Mouse (Mus musculus): ENCODE measurements around the gene Pimreg. TPM values are rescaled to one million over a fixed set of nuclear protein-coding genes. Genes with fewer than 3 reads are reported as not detected.

The Pimreg gene
- polyA plus RNA-seq, 1 experiment: 32.9 TPM

DNA sequence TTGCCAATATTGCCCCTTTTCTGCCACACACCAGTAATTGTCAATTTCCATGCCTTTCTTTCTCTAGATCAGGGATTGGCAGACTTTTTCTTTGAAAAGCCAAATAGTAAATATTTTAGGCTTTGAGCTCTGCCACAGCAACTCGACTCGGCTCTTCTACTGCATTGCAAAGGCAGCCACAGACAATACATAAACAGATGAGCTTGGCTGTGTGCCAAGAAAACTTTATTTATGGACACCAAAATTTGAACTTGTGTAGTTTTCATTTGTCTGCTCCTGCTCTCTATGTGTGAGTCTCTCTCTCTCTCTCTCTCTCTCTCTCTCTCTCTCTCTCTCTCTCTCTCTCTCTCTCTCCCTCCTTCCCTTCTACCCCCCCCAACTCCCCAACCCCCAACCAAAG is 13.3 kb downstream of the Pimreg start:
- Histone ChIP-seq H3K4me3 (ENCODE audit: insufficient read depth, low read length) (no peak overlapping the region), H3K4me1 (ENCODE audit: control insufficient read depth, insufficient read depth, low read length) (no peaks in the 10 kb centered on the region), H3K27ac (ENCODE audit: insufficient read depth, low read length) (no peak overlapping the region)
- TF ChIP-seq POLR2A (IDR thresholded peaks at IDR 0.05; ENCODE audit: low read depth, low read length): no peak
- no peak for TF ChIP-seq CTCF (IDR thresholded peaks at IDR 0.05; ENCODE audit: borderline replicate concordance, insufficient read depth, low read length)

DNA sequence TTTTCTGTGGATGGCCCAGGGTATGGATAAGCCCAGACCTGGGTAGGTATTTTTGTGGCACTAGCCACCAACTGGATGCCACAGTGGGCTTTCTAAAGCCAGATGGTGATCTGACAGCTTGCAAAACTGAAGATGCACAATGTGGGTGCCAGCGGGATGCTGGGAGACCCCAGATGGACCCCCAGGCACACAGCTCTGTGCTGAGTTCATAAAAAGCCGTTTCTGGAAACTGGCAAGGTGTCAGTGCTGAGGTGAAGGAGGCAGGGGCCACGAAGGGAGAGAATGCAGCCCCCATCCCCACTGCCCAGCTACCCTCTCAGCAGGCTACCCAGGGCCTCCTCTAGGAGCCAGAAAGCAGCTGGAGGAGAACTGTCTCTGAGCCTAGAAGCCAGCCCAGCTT is 15.3 kb downstream of the Pimreg start:
- H3K4me3 ChIP-seq (ENCODE audit: insufficient read depth, low read length): no peak overlapping the region
- no peak overlapping the region for H3K27ac ChIP-seq (ENCODE audit: insufficient read depth, low read length)
- H3K4me1 ChIP-seq (ENCODE audit: control insufficient read depth, insufficient read depth, low read length): no peaks in the 10 kb centered on the region
- TF ChIP-seq CTCF (IDR thresholded peaks at IDR 0.05; ENCODE audit: borderline replicate concordance, insufficient read depth, low read length): no peak
- TF ChIP-seq POLR2A (IDR thresholded peaks at IDR 0.05; ENCODE audit: low read depth, low read length): no peak

DNA sequence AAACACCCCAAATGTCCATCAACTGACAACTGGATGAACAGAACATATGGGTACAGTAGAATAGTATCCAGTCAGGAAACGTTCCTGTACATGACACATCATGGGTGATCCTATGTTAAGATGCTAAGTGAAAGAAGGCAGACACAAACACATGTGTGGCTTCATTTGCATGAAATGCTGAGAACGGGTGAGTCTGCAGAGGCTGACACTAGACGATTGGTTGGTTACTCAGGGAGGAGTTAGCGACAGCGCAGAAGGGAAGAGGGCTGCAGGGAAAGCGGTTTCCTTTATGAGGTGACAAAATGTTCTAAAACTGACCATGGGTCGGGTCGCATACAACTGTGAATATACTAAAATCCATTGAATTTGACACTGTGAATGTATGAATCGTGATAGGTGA is 18.6 kb downstream of the Pimreg start:
- TF ChIP-seq POLR2A (IDR thresholded peaks at IDR 0.05; ENCODE audit: low read depth, low read length): no peak
- TF ChIP-seq CTCF (IDR thresholded peaks at IDR 0.05; ENCODE audit: borderline replicate concordance, insufficient read depth, low read length): no peak
- Histone ChIP-seq H3K27ac (ENCODE audit: insufficient read depth, low read length) (no peak overlapping the region), H3K4me1 (ENCODE audit: control insufficient read depth, insufficient read depth, low read length) (no peaks in the 10 kb centered on the region), H3K4me3 (ENCODE audit: insufficient read depth, low read length) (no peak overlapping the region)

DNA sequence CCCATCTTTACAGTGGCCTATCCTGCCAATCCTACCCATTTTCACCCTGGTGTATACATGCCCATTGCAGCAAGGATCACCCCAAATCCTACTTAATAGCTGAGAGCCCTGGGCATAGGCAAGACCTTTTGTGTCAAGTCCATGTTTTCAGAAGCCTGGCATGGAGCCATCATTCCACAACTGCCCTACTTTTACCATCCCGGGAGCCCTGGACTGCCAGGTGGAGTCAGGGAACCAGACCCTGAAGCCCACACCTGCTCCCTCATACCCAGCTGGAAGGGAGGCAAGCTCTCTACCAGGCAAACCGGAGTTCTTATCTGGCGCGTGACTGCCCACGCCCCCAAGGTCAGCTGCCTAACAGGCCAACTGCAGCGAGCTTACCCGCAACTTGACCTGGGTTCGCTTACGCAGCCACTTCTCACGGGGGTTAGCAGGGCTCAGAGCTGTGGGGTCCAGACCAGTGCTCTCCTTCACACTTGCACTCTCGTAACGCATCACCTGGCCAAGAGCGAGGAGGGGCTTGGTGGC is 19.3 kb downstream of the Pimreg start:
- TF ChIP-seq CTCF (IDR thresholded peaks at IDR 0.05; ENCODE audit: borderline replicate concordance, insufficient read depth, low read length): no peak
- no peak for TF ChIP-seq POLR2A (IDR thresholded peaks at IDR 0.05; ENCODE audit: low read depth, low read length)

DNA sequence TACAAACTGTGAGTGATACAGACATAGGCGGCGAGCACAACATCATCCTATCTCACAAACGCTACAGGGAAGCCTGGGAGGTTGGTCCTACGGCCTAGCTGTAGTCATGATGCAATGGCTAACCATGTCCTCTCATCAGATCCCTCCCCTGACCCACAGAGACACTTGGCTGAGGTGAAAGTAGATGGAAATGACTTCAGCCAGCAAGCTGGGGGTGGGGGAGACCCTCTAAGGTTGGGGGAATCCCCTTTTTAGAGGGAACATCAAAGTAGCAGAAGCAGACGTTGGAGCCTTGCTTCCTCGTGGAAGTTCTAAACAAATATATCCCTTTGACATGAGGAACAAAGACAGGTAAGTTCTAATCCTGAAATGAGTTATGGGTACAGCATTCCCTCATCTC is 22.6 kb downstream of the Pimreg start:
- TF ChIP-seq POLR2A (IDR thresholded peaks at IDR 0.05; ENCODE audit: low read depth, low read length): no peak
- no peak for TF ChIP-seq CTCF (IDR thresholded peaks at IDR 0.05; ENCODE audit: borderline replicate concordance, insufficient read depth, low read length)
- no peaks in the 10 kb centered on the region for H3K4me1 ChIP-seq (ENCODE audit: control insufficient read depth, insufficient read depth, low read length)
- no peak overlapping the region for H3K27ac ChIP-seq (ENCODE audit: insufficient read depth, low read length)
- no peak overlapping the region for H3K4me3 ChIP-seq (ENCODE audit: insufficient read depth, low read length)

More for the DNA sequence above, 19.3 kb downstream of the Pimreg start:
- Histone ChIP-seq H3K4me3 (ENCODE audit: insufficient read depth, low read length) (no peak overlapping the region), H3K4me1 (ENCODE audit: control insufficient read depth, insufficient read depth, low read length) (no peaks in the 10 kb centered on the region), H3K27ac (ENCODE audit: insufficient read depth, low read length) (no peak overlapping the region)

DNA sequence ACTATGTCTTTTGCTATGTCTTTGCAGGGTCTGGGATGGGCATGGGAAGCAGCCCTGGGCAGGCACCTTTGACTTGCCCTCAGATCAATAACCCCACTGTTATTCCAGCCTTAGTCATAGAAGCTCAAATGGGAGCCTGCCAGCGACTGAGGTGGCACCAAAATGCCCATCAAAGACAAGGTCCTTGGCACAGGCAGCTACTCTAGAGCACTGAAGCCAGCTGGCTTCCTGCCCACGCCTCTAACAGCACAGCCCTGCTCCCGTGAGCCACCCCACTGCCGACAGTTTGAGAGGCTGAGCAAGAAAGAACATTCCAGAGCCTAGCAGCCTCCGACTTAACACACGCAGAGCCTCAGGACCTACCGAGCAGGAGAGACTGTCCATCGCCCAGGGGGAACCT is 23.3 kb downstream of the Pimreg start:
- no peak overlapping the region for H3K4me3 ChIP-seq (ENCODE audit: insufficient read depth, low read length)
- no peak for TF ChIP-seq POLR2A (IDR thresholded peaks at IDR 0.05; ENCODE audit: low read depth, low read length)
- no peak for TF ChIP-seq CTCF (IDR thresholded peaks at IDR 0.05; ENCODE audit: borderline replicate concordance, insufficient read depth, low read length)
- no peak overlapping the region for H3K27ac ChIP-seq (ENCODE audit: insufficient read depth, low read length)
- no peaks in the 10 kb centered on the region for H3K4me1 ChIP-seq (ENCODE audit: control insufficient read depth, insufficient read depth, low read length)

DNA sequence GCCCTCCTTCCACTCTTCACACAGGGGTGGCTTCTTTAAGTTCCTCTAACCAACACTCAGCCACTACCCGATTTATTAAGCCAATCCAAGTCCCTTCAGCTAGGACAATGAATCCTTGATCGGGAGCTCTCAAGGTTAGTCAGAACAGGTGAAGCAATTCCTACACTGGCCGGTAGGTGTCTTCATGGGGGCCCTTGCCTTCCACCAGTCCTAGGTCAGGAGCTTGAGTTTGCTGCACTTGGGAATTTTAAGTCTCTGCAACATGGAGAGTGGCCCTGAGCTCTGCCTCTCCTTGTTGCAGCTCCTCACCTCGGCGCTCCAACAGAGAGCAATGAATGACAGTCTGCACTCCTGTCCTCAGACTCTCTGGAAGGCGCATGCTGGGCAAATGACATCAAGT is 24.5 kb downstream of the Pimreg start:
- no peak for TF ChIP-seq CTCF (IDR thresholded peaks at IDR 0.05; ENCODE audit: borderline replicate concordance, insufficient read depth, low read length)
- no peak for TF ChIP-seq POLR2A (IDR thresholded peaks at IDR 0.05; ENCODE audit: low read depth, low read length)
- Histone ChIP-seq H3K4me3 (ENCODE audit: insufficient read depth, low read length) (no peak overlapping the region), H3K27ac (ENCODE audit: insufficient read depth, low read length) (no peak overlapping the region), H3K4me1 (ENCODE audit: control insufficient read depth, insufficient read depth, low read length) (no peaks in the 10 kb centered on the region)

DNA sequence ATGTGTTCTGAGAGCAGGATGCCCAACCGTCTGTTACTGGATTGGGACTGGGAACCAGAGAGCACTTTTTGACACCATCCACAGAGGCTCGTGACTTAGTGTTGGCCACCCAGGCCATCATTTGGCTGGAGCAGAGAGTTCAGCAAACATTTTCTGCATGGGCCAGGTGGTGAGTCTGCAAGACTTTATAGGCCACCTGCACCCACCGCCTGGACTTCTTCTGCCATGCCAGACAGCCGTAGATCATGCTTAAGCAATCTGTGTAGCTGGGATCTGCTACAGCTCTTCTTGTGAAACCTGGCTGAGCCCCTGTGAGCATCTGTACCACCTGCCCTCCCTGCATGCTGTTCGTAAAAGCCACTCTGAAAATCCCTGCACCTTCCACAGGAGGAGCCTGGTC is 25.5 kb downstream of the Pimreg start:
- TF ChIP-seq POLR2A (IDR thresholded peaks at IDR 0.05; ENCODE audit: low read depth, low read length): no peak
- no peak for TF ChIP-seq CTCF (IDR thresholded peaks at IDR 0.05; ENCODE audit: borderline replicate concordance, insufficient read depth, low read length)
- Histone ChIP-seq H3K4me1 (ENCODE audit: control insufficient read depth, insufficient read depth, low read length) (no peaks in the 10 kb centered on the region), H3K4me3 (ENCODE audit: insufficient read depth, low read length) (no peak overlapping the region), H3K27ac (ENCODE audit: insufficient read depth, low read length) (no peak overlapping the region)

DNA sequence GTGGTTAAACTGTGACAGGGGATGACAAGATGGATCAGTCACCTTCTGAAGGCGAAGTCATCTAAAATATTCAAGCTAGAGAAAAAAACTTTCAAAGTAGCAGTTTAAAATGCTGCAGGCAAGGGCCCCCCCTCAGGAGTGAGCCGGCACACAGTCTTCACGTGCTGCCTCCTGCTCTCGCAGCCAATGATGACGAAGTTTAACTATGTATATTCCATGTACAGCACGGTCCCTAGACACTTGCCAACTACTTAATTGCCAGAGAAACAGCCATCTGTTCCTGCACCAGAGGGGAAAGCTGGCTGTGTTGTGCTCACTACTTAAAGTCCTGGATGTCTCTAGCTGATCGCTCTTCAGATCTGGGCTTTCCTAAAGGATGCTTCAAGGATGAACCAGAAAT is 26.2 kb downstream of the Pimreg start:
- H3K4me3 ChIP-seq (ENCODE audit: insufficient read depth, low read length): no peak overlapping the region
- H3K4me1 ChIP-seq (ENCODE audit: control insufficient read depth, insufficient read depth, low read length): no peaks in the 10 kb centered on the region
- H3K27ac ChIP-seq (ENCODE audit: insufficient read depth, low read length): no peak overlapping the region
- no peak for TF ChIP-seq POLR2A (IDR thresholded peaks at IDR 0.05; ENCODE audit: low read depth, low read length)

DNA sequence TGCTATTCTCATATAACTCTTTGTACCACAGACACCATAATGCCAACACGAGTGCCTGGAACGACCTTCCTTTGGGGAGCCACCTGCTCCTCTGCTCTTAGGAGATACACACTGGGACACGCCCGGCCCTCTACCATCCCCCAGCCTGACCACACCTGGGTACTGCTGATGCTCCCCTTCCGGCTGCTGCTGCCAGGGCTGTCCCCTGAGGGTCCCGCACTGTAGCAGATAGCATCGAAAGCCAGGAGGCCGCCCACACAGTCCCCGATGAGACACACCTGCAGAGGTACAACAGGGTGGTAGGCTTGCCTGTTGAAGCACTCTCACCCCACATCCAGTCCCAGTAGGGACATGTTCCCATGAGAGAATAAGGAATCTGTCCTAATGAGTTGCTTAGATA is 28.9 kb downstream of the Pimreg start:
- no peak overlapping the region for H3K27ac ChIP-seq (ENCODE audit: insufficient read depth, low read length)
- H3K4me3 ChIP-seq (ENCODE audit: insufficient read depth, low read length): no peak overlapping the region
- H3K4me1 ChIP-seq (ENCODE audit: control insufficient read depth, insufficient read depth, low read length): no peaks in the 10 kb centered on the region
- TF ChIP-seq POLR2A (IDR thresholded peaks at IDR 0.05; ENCODE audit: low read depth, low read length): no peak
- TF ChIP-seq CTCF (IDR thresholded peaks at IDR 0.05; ENCODE audit: borderline replicate concordance, insufficient read depth, low read length): no peak

DNA sequence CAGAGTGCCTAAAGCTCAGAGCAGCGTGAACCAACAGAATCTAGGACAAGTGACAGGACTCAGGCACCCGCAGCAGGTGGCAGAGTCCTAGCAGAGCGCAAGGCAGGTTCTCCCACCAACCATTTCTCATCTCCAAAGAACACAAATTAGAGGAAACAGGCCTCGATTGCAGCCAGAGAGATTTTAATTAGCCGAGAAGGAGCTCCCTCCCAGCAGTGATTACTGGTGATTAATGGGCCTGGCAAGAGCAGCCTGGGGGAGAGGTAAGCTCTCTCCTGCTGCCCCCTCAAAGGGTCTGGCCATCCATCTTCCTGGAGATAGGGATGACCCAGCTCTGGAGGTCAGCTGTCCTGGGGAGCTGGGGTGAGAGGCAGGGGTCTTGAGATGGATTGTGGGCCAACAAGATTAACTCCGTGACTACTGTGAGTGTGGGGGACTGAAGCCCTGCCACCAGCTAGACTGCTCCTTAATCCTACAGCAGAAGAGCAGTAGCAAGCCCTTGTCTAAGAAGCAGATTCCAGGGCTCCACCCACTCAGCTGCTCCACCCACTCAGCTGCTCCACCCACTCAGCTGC is 30.6 kb downstream of the Pimreg start:
- no peak overlapping the region for H3K27ac ChIP-seq (ENCODE audit: insufficient read depth, low read length)

More for the DNA sequence above, 30.6 kb downstream of the Pimreg start:
- TF ChIP-seq POLR2A (IDR thresholded peaks at IDR 0.05; ENCODE audit: low read depth, low read length): no peak
- TF ChIP-seq CTCF (IDR thresholded peaks at IDR 0.05; ENCODE audit: borderline replicate concordance, insufficient read depth, low read length): no peak
- Histone ChIP-seq H3K4me1 (ENCODE audit: control insufficient read depth, insufficient read depth, low read length) (no peaks in the 10 kb centered on the region), H3K4me3 (ENCODE audit: insufficient read depth, low read length) (no peak overlapping the region)

All from embryonic fibroblast, embryonic 13.5 days (primary cell).